Mouse (Mus musculus) naive thymus-derived CD4-positive, alpha-beta T cell, adult 2 months (primary cell): ENCODE data around the gene 5830473C10Rik.

Source experiments
- DNase-seq: peaks from one replicate; pipeline ENCODE4 v3.0.0-alpha.2; 2011; ENCODE audit warnings: low read depth

The 5830473C10Rik gene

DNA sequence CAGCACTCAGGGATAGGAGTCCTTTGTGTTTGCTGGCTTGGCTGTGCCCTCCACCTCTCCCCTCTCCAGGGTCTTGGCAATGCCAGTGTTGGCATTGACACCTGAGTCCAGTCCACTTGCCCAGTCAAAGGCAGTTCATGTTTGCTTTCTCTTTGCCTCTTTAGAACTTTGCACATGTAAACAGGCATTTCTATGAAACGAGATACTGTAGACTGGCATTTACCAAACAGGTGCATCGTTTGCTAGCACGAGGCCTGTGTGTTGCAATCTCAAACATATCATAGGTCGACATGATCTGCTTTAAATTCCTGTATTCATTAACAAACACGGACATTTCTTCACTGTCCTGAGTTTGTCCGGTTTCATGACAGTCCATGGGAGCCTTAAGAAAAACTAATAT is at the start of gene 5830473C10Rik:
5830473C10Rik (plus strand) TSS at position 365 of the 400 bp plus-strand sequence.
- DNase-seq, result no peak

DNA sequence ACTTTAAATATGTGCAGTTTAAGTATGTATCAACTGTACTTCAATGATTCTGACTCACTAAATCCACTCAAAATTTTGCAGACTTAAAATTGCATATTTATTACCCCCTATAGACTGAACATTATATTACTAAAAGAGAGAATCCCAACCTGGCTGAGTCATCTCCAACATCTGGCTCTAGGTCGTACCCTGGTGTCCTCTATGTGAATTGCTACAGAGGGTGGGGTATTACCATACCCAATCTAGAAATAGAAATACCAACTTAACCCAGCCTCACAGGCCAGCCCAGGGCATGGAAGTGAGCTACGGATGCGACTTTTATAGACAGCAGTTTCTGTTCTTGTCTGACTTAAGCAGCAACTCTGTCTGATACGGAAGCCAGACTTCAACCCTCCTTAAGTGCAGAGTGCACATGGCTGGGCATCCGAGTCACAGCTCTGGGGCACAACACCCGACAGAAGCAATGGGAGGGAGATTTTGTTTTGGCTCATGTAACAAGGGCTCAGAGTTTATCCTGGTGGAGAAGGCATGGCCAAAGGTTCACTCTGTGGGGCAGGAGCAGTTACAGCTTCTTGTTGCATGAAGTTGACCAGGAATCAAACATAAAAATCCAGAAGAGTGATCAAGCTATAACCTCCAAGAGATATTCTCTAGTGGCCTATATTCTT is 48.5 kb upstream of the 5830473C10Rik start:
- DNase-seq, result no peak

DNA sequence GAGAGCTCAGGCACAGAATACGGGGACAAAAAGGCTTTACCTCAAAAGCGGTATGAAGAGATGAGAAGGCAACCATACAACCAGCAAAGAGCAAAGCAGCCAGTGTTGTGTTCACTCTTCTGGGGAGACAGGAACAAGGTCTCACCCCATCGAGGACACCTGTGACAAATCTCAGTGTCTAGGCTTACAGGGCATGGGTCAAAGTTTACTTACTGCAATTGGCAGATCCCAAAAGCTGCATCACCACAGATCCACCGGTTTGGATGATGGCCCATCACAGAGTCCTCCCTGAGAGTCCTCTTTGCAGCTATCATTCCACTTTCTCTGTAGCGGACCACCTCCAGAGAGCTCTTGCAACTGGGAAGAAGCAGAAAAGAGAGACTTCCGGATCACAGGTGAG is 45.3 kb upstream of the 5830473C10Rik start:
- DNase-seq, result no peak

DNA sequence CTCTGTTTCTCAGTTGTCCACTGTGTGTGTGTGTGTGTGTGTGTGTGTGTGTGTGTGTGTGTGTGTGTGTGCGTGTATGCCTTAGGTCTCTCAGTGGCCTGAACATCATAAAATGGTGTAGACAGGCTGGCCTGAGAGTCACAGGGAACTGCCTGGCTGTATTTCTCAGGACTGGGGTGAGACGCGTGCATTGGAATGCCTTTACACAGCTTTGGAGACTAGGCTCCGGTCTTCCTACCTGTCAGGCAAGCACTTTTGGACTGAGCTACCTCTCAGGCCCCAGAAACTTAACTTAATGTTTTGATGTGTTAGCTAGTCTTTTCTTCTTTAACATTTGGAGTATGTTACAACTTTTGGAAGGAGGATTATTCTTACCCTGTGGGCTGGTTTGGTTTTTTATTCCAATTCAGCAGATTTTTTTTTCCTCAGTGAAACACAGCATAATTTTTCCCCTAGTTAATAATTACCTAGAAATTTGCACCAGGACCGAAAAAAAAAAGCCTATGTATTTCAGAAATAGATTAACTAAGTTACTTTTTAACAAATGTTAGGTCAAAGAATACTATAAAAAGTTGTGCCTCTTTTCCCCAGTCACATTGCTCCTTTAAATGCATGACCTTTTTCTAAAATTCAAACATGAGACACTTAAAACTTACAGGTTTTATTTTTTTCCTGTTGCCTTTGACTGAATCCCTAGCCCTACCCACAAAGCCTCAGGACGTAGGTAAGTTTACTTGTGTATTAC is 42.4 kb upstream of the 5830473C10Rik start, which contains the start of gene Afm:
Afm (plus strand) TSS at position 577 of the 745 bp plus-strand sequence.
- DNase-seq, result no peak

DNA sequence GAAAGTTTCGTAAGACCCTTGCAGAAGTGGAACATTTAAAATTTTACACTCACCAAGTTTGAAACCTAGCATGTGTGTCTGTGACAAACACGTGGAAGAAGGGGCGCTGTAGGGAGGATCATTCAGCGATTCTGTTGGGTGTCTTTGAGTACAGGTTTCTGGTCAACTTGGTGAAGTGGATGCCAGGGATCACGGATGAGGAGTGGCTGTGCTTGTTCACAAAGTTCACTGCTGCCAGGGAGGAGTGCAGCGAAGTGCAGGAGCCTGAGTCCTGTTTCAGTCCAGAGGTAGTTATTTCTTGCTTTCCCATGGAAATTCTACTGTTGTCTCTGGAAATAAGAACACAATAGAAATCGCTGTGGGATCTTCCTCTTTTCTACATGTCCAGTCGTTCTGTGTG is 9.7 kb upstream of the 5830473C10Rik start:
- DNase-seq, result no peak

DNA sequence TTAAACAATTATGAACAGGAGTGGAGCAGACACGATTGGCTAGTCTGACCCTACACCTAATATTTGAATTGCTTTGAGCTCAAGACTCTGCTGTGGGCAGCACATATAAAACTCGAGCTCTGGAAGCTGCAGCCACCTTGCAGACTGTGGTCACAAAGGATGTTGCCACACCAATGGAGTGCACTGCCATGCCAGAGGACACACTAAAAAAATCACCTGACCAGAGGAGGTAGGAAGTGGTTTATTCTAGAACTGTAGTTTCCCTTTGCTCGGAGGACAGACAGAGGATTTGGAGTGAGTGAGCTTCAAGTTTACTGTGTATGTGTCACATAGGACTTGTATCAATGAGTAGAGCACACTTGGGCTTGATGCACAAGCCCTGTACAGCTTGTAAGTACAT is 4.9 kb upstream of the 5830473C10Rik start:
- DNase-seq, result no peak

DNA sequence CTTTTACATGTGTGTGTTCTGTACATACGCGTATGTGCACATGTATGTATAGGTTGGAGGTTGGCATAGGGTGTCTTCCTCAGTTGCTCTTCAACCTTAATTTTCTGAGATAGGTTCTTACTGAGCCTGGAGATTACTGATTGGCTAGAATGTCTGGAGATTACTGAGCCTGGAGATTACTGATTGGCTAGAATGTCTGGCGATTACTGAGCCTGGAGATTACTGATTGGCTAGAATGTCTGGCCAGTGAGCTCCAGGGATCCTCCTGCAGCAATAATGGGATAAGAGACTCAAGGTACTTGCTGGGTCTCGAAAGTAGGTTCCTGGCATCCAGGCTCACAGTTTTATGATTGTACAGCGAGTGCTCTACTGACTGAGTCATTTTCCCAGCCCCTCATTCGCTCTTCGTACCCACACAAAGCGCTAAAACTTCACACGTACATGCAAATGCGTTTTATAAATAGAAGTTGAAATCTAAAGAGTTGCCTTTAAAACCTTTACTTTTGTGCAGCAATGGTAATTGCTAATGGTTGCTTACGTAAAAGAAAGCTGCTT is 891 bp downstream of the 5830473C10Rik start:
- DNase-seq, result no peak

DNA sequence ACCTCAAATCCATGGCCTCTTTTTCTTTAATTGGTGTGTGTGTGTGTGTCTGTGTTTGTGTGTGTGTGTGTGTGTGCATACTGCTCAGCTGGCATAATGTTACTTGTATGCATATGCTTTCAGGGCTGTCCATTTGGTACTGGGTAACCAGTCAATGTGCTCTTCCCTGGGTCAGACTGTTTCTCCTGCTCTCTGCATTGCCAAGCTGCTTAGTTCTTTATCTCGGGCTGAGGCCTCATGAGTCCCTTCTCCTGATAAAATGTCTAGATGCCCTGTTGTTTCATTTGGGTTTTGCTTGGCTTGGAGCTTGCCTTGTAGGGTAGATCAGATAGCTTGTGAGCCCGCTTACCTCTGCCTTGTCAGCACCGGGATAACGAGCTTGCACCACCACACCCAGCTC is 2.0 kb downstream of the 5830473C10Rik start:
- no peak for DNase-seq

DNA sequence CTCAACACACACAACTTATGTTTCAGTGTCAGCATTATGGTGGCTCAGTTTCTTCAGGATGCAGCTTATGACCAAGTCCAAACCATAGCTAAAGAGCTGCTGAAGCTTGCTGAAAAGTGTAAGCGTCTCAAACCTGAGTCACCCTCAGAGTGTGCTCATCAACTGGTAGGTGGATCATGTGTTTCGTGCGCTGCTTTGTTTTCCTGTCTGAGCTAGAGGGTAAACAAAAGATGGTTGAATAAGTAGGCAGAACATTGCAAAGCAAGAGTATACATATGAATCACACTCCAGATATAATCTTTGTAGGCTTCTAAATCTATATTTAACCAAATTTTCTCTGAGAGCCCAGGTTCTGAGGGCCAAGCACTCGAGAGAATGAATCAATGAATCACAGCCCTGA is 3.3 kb downstream of the 5830473C10Rik start:
- no peak for DNase-seq

DNA sequence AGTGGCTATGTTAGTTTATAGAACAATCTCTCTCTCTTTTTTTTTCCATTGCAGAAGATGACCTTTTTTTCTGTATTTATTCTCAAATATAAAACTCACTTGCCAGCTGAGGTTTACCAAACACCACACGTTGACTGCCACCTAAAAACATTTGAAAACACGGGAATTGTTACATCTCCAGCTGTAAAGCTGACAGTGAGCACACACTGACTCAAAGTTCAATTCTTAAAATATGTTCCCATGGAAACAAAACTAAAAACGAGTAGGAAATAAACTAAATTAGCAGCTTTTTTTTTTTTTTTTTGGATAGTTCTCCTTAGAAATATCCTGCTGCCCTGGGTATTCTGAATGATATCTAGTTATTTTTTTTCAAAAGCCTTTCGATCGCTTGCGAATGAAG is 4.3 kb downstream of the 5830473C10Rik start:
- DNase-seq, result no peak

DNA sequence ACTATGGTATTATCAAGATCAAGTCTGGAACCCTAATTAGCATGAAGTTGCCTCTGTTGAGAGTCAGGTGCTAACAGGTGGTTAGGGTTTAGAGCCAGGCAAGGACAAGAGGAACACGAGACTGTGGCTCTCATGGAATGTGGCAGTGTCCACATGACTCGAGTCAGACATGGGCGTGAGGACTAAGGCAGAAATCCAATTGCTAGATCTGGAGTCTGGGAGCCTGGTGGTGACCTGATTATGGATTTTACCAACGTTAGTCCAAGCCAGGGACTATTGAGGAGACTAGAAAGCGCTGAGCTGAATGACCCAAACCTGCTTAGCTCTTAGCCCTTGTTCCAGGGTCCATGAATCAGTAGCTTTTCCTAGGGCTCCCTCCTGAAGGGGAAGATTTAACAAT is 6.9 kb downstream of the 5830473C10Rik start:
- no peak for DNase-seq

DNA sequence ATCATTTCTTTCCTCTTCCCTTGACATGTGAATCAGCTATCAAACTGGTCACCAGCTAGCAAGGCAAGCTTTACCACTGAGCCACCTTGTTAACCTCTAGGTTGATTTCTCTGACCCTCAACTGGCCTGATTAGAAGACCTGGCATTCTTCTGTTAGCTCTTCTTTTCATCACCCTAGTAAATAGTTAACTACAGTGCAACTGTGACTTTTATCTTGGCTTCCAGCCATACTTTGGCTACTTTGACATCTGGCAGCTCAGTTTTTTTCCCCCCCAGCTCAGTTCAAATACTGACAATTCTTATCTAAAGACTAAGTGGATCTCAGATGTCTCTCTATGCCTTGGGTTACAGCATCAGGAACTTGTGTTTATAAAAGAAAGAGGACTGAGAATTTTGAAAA is 7.4 kb downstream of the 5830473C10Rik start:
- no peak for DNase-seq

DNA sequence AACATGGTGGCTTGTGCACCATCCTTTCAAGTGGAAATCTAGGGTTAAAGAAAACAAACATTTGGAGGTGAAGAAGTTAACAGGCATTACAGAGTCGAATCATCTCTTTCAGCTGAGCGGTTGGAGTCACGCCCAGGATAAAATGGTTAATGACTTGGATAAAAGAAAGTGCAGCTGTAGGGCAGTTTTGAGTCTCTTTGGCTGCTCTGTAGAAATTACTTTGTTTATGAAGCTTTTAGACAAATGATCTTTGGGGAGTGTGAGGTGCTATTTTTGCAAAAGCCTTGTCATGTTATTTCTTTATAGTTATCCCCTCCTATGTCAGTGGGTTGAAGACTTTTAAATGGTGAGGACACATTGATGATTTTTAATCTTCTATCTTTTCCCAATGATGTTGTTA is 10.3 kb downstream of the 5830473C10Rik start:
- no peak for DNase-seq

DNA sequence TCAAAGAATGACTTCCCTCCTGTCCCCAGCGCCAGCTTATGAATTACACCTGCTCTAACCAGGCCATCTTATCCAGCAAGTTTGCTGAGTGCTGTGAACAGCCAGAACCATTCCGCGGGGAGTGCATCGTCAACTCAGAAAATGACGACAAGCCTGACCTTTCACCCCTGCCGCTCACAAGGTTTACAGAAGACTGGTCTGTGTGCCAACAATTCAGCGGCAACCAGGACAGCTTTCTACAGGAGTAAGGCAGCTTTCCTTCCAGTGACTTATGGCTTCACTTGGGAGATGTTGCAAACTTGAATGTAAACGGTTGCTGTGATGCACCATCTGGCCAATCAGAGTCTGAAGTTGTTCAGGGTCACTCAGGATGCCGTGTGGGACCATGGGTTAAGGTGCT is 16.8 kb downstream of the 5830473C10Rik start:
- no peak for DNase-seq

DNA sequence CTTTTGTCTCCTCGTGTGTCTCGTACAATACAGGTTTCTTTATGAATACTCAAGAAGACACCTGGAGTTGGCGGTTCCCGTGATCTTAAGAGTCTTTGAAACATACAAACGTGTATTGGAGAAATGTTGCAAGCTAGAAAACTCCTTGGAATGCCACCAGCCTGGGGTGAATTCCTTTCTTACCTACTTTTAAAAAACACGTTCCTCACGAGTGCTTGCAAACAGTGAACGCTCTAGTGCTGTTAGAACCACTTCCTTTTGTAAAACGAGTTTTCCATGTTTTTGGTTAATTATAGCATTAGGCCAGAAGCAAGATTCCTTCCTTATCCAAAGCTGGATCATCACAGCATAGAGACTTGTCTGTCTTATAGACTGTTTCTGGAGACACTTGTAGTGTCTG is 18.6 kb downstream of the 5830473C10Rik start:
- DNase-seq, result no peak

DNA sequence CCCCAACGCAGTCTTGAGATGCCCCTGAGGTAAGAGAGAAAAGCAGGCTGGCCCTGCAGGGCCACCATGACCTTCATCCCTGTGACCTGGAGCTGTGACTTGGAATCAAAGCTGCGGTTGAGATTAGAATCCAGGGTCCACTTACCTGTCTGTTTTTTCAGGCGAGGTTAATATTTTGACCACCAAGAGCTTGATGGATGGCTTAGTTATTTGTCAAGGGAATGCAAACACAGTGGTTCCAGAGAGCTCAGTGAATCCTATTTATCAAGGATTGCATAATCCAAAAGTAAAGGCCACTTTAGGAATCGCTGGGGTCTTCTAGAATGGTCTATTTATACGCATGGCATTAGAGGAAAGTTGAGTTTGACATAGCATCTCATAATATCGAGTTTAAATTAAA is 21.3 kb downstream of the 5830473C10Rik start:
- no peak for DNase-seq

DNA sequence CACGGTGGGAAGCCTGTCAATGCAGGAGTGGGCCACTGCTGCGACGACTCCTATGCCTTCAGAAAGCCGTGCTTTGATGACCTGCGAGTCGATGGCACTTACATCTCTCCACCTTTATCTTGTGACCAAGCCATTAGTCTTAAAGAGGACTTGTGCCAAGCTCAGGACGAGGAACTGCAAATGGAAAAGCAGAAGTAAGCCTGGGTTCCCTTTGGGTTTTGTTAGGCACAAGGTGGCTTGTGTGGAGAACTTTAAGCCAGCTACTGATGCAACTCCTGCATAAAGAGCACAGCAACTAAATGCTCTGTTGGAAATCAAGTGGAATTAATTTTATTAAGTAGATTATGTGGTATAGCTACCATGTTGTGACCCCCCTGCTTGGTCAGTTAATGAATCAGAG is 23.9 kb downstream of the 5830473C10Rik start:
- DNase-seq, result no peak

DNA sequence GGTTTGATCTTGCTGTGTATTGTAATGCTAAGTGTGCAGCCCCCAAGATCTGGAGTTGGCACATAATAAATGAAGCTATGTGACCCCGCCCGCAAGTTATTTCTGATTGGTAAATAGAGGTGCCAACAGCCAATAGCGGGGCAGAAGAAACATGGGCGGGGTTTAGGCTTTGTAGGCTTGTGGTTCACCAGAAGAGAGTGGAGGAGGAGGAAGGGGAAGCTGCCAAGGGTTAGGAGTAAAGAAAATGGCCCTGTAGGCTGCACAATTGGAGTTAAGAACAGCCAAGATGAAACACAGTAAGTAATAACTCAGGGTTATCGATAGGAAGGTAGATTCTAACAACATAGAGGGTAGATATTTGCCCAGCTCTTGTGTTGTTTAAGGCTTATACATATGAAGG is 25.6 kb downstream of the 5830473C10Rik start:
- DNase-seq, result no peak

DNA sequence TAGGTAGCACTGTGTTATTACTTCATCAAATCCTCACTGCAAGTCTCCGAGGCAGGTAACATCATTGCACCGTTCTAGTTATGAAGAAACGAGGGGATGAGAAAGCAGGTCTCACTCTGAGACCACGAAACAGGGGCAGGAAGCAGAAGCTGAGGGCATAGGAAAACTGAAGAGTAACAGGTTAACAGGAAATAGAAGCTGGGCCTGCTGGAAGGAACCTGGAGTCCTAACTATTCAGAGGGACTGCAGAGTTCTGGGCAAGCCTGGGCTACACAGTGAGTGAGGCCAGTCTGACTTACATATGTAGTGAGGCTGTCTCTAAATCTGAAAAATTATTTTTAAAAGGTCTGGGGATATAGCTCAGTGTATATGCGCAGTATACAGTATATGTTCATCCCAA is 27.2 kb downstream of the 5830473C10Rik start:
- no peak for DNase-seq

DNA sequence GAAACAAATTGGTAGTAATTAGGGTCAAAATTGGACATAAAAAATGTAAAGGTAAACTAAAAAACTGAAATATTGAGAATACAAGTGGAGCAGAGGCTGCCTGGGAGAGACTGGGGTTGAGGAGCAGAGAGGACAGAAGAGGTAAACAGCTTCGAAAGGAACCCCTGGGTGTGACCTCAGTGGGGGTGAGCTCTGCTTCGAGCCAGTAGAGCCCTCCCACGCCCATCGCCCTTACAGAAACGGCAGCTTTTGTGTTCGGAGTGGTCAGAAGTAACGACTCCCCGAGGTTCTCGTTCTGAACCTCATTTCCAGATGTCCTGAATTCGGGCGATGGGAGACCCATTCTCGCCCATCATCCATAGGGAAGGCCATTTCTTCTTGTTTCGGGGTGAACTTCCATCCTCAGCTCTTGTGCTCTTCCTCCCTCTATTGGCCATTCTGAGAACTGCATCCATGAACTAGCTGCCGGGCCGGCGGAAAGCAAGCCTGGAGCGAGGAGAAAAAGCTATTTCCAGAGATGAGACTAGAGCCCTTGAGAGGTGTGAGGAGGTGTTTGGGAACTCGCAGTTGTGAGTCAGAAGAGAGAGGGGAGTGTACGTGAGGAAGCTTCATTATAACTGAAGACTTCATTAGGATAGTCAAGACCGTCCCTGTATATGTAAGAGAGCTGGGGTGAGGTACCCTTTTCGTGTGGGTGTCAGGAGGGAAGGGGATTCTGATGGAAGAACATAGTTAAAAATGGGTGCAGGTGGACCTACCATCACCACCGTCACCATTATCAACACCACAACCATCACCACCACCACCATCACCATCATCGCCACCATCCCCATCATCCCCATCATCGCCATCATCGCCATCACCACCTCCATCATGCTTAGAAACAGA is 28.0 kb downstream of the 5830473C10Rik start:
- peak; percentile 73 for DNase-seq

DNA sequence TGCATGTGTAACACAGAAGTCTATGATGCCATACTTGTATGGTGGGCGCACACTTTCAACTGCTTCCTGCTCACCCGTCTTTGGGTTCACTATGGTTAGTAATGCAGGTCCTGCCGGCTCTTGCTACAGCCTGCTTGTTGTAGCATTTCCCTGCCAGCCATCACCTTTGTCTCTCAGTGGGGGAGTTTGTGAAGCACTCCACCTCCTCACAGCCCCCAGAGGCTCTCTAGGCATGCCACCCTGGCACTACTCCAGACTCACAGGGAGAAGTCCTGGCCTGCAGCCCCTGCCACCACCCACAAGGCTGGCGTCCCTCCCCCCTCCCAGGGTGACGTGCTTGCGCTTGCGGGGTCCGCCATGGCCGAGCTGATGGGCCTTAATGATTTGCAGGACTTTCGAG is 29.8 kb downstream of the 5830473C10Rik start:
- no peak for DNase-seq

DNA sequence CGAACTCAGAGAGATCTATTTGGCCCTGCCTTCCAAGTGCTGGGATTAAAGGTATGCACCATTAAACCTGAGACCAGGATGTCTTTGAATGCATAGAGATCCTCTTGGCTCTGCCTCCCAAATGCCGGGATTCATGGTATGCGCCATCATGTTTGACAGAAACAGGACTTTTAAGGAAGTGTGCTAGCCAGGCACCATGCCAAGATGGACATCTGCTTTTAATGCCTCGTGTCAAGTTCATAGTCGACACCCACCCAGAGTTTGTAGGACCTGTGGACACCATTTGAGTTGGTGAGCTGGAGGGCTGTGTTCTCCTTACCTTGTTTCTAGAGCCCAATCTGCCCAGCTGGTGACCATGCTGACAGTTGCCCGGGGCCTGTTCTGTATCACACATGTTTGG is 31.0 kb downstream of the 5830473C10Rik start:
- DNase-seq, result no peak
